Mouse (Mus musculus) bone marrow, adult 2 months (tissue): ENCODE measurements at regions not wholly inside any gene's neighbourhood (a gene's known extent, or its start where the extent isn't known, plus 50 kb on each side); places are given as distances from the start of the nearest gene placed in this dataset.

Experiments used
- CTCF ChIP-seq: fragments of 200-500 bp; IDR thresholded peaks from 2 replicates; pipeline ENCODE4 v1.5.1; 2011; ENCODE audit warnings: low read length, control low read depth; ENCODE audit not compliant: control insufficient read depth, insufficient read depth
- POLR2A ChIP-seq: fragments of 200-500 bp; IDR thresholded peaks from 2 replicates; pipeline ENCODE4 v1.6.1; 2011; ENCODE audit warnings: low read depth, mild to moderate bottlenecking, control low read depth, low read length, borderline replicate concordance; ENCODE audit not compliant: control insufficient read depth

GRCm38 (mm10) chr7:68550330-68550729 is 198.7 kb downstream of the Arrdc4 start:
- TF ChIP-seq CTCF (no peak), POLR2A (no peak)
